Mouse (Mus musculus): ENCODE results near the gene Alg13.

- TF ChIP-seq GATA1 (IDR thresholded peaks at IDR 0.05; ENCODE audit: borderline replicate concordance, low read length): no peak
- TF ChIP-seq FLI1 (IDR thresholded peaks at IDR 0.05; ENCODE audit: low read length): no peak
Observed at GRCm38 (mm10) chrX:144318164-144318979, 768 bp downstream of the Alg13 start.
